Mouse (Mus musculus) macrophage (primary cell): ENCODE measurements at regions not wholly inside any gene's neighbourhood (a gene's known extent, or its start where the extent isn't known, plus 50 kb on each side); places are given as distances from the start of the nearest gene placed in this dataset.

Experiments used
- H3K27ac ChIP-seq: fragments of 350-480 bp; formaldehyde crosslinking; 2 replicates; pipeline ENCODE4 v1.9.0; 2021
- H3K36me3 ChIP-seq: fragments of 350-480 bp; formaldehyde crosslinking; 2 replicates; pipeline ENCODE4 v1.9.0; 2021; ENCODE audit errors: inconsistent target
- H3K4me3 ChIP-seq: fragments of 350-480 bp; formaldehyde crosslinking; 2 replicates; pipeline ENCODE4 v1.9.0; 2021; ENCODE audit errors: inconsistent target
- H3K79me2 ChIP-seq: fragments of 350-480 bp; formaldehyde crosslinking; 2 replicates; pipeline ENCODE4 v1.9.0; 2021; ENCODE audit errors: inconsistent target
- WGBS: methylation state at CpG from one replicate; pipeline ENCODE4 v1.1.7; 2026; ENCODE audit warnings: inconsistent platforms; ENCODE audit not compliant: missing documents; 5-methylcytosine and 5-hydroxymethylcytosine counted together

- no peaks in the 10 kb centered on the region for H3K79me2 ChIP-seq
- H3K4me3 ChIP-seq, result no peak overlapping the region
- H3K27ac ChIP-seq, result no peak overlapping the region
- no peaks in the 10 kb centered on the region for H3K36me3 ChIP-seq
Measured at GRCm38 (mm10) chrX:36249428-36249827, 53.7 kb downstream of the Zcchc12 start.

GRCm38 (mm10) chrX:36254904-36255303 lies 59.2 kb downstream of the Zcchc12 start:
- peak overlapping the region; percentile 77 for H3K27ac ChIP-seq
- 71% methylated on average over 6 of the region's 6 CpGs for WGBS
- H3K36me3 ChIP-seq, result no peaks in the 10 kb centered on the region
- no peak overlapping the region for H3K4me3 ChIP-seq
- H3K79me2 ChIP-seq, result no peaks in the 10 kb centered on the region

GRCm38 (mm10) chrX:36276685-36277084 lies 51.5 kb upstream of the Lonrf3 start:
- Histone ChIP-seq H3K79me2 (no peaks in the 10 kb centered on the region), H3K27ac (no peak overlapping the region), H3K36me3 (no peaks in the 10 kb centered on the region), H3K4me3 (no peak overlapping the region)
- 29% methylated on average over 1 of the region's 1 CpGs for WGBS
